ENCODE assay signal across 24 mouse cellular contexts in genomic region chr13:63339946-63340345, GRCm38 (mm10).
DNase-seq lines count a peak whose midpoint lies in the region; ATAC-seq and TF ChIP-seq lines count a peak whose summit lies in the region.
"Had no signal": no experiment of that assay in that cellular context is flagged by ENCODE, and none has a peak within 500 bp of the region (broad histone marks: within the 10 kb centered on the region; RNA-seq: fewer than 3 reads in every experiment).

No protein-coding gene starts in this region.

- DNase-seq in heart, embryonic 10.5 days (ENCODE audit: low spot score) = peak; percentile 10
- no peak for DNase-seq in heart, postnatal 14 days
- DNase-seq in CH12.LX (ENCODE audit: extremely low read depth) = peak; percentile 52
- DNase-seq in liver, embryonic 11.5 days (ENCODE audit: low spot score) = no peak
- DNase-seq: adrenal gland, adult 2 months; adrenal gland, postnatal 10 days; adrenal gland, postnatal 25 days; B cell, adult 2 months; cerebellum, adult 11 months; cerebellum, adult 18-20 months; cerebellum, adult 8-10 months; cerebellum, adult 9-11 months; cerebellum, postnatal 14 days; cerebellum, postnatal 36 days; embryo, embryonic 11 days; forebrain, postnatal 0 days had no signal

- intact Hi-C loops in heart, postnatal 14 days (cut with DNase I) = loop anchor here (10.0 kb wide), 1 partner anchor 575 kb away; the partner anchor contains the start of gene Platr25

- dilution Hi-C loops in CH12.LX (cut with MboI; ENCODE audit: extremely low pct_ligation_motif_present, extremely low pct_unique_long_range_greater_than_20kb, low sequenced_read_pairs) = no loop called here

- no peaks in the 10 kb centered on the region for H3K79me2 ChIP-seq in CH12.LX (replicated peaks; ENCODE audit: control insufficient read depth, extremely low read depth, insufficient read depth, poor library complexity, severe bottlenecking)

- no peak overlapping the region for H3K9ac ChIP-seq in CH12.LX (ENCODE audit: insufficient read depth, low read depth)
- no peak overlapping the region for H3K9ac ChIP-seq in forebrain, embryonic 12.5 days
- no peak overlapping the region for H3K9ac ChIP-seq in liver, embryonic 11.5 days (ENCODE audit: low read depth, low read length)
- H3K9ac ChIP-seq: embryonic facial prominence, embryonic 13.5 days; embryonic facial prominence, embryonic 15.5 days; forebrain, embryonic 13.5 days; forebrain, embryonic 15.5 days; forebrain, postnatal 0 days had no signal

- in situ Hi-C loops in CH12.LX (cut with MboI; ENCODE audit: low pct_ligation_motif_present, low pct_unique_long_range_greater_than_20kb, low sequenced_read_pairs) = loop anchor here (5.0 to 25.0 kb wide), 2 partner anchors 413 to 697 kb away; no protein-coding TSS in a partner anchor

- H3K9me3 ChIP-seq in heart, embryonic 10.5 days = no peaks in the 10 kb centered on the region
- H3K9me3 ChIP-seq in CH12.LX (replicated peaks; ENCODE audit: low read length) = no peaks in the 10 kb centered on the region
- H3K9me3 ChIP-seq in forebrain, embryonic 12.5 days = no peaks in the 10 kb centered on the region
- H3K9me3 ChIP-seq in liver, embryonic 11.5 days (ENCODE audit: control insufficient read depth, low read length) = no peaks in the 10 kb centered on the region
- H3K9me3 ChIP-seq: embryonic facial prominence, embryonic 13.5 days; embryonic facial prominence, embryonic 15.5 days; forebrain, embryonic 10.5 days; forebrain, embryonic 13.5 days; forebrain, embryonic 15.5 days had no signal

- no peak for TF ChIP-seq CTCF in CH12.LX (conservative IDR thresholded peaks at IDR 0.05 in 1 of 2, IDR thresholded peaks at IDR 0.05 in 1 of 2; ENCODE audit: low read depth in 2 of 2, low read length in 2 of 2)

- H3K36me3 ChIP-seq in heart, embryonic 10.5 days = no peaks in the 10 kb centered on the region; the same call in 1 of the 2 replicates
- H3K36me3 ChIP-seq in CH12.LX (replicated peaks in 1 of 2; ENCODE audit: control insufficient read depth in 1 of 2, insufficient read depth in 1 of 2, low read length in 1 of 2) = peaks cover 0 to 10% of the 10 kb centered on the region in 2 experiments
- H3K36me3 ChIP-seq in forebrain, embryonic 12.5 days (replicated peaks) = no peaks in the 10 kb centered on the region
- H3K36me3 ChIP-seq in liver, embryonic 11.5 days (ENCODE audit: control insufficient read depth, insufficient read depth, low read length) = no peaks in the 10 kb centered on the region
- H3K36me3 ChIP-seq: embryonic facial prominence, embryonic 15.5 days; forebrain, embryonic 15.5 days had no signal

- no peak for ATAC-seq in forebrain, embryonic 12.5 days (ENCODE audit: low FRiP score)
- no peak for ATAC-seq in liver, embryonic 11.5 days (replicated peaks; ENCODE audit: low FRiP score)
- ATAC-seq: CD4-positive, CD25-positive, alpha-beta regulatory T cell, adult 4 months; forebrain, embryonic 13.5 days; forebrain, embryonic 15.5 days; forebrain, postnatal 0 days had no signal

- no peaks in the 10 kb centered on the region for H3K27me3 ChIP-seq in heart, embryonic 10.5 days (ENCODE audit: insufficient read depth, poor library complexity, severe bottlenecking)
- no peaks in the 10 kb centered on the region for H3K27me3 ChIP-seq in CH12.LX (replicated peaks)
- no peaks in the 10 kb centered on the region for H3K27me3 ChIP-seq in forebrain, embryonic 12.5 days
- H3K27me3 ChIP-seq in liver, embryonic 11.5 days (replicated peaks; ENCODE audit: control insufficient read depth, insufficient read depth, low read length) = no peaks in the 10 kb centered on the region
- H3K27me3 ChIP-seq: embryonic facial prominence, embryonic 13.5 days; embryonic facial prominence, embryonic 15.5 days; forebrain, embryonic 13.5 days; forebrain, embryonic 15.5 days had no signal

- H3K4me3 ChIP-seq in heart, embryonic 10.5 days = no peak overlapping the region
- no peak overlapping the region for H3K4me3 ChIP-seq in CH12.LX (replicated peaks in 1 of 3; ENCODE audit: low read depth in 2 of 3, low read length in 2 of 3, poor library complexity in 1 of 3)
- H3K4me3 ChIP-seq in forebrain, embryonic 12.5 days (replicated peaks) = no peak overlapping the region
- H3K4me3 ChIP-seq in liver, embryonic 11.5 days (ENCODE audit: low read depth, low read length) = no peak overlapping the region
- H3K4me3 ChIP-seq: embryonic facial prominence, embryonic 13.5 days; embryonic facial prominence, embryonic 15.5 days; erythroblast, embryonic 14.5 days; forebrain, embryonic 10.5 days; forebrain, embryonic 13.5 days; forebrain, embryonic 15.5 days had no signal

- no peak for TF ChIP-seq RAD21 in CH12.LX (IDR thresholded peaks at IDR 0.05; ENCODE audit: low read depth, low read length)

- H3K4me2 ChIP-seq in CH12.LX (ENCODE audit: insufficient read depth, low read depth, poor library complexity, severe bottlenecking) = peak overlapping the region; percentile 17; the same call in 1 of the 2 replicates
- no peak overlapping the region for H3K4me2 ChIP-seq in forebrain, embryonic 12.5 days
- H3K4me2 ChIP-seq in liver, embryonic 11.5 days = no peak overlapping the region
- H3K4me2 ChIP-seq: embryonic facial prominence, embryonic 13.5 days; embryonic facial prominence, embryonic 15.5 days; forebrain, embryonic 13.5 days; forebrain, embryonic 15.5 days had no signal

- 0 out of 2 replicates have a peak, but pooled peaks cover 3% of the 10 kb centered on the region for H3K4me1 ChIP-seq in heart, embryonic 10.5 days
- H3K4me1 ChIP-seq in CH12.LX (ENCODE audit: control insufficient read depth in 1 of 2, insufficient read depth in 2 of 2) = peaks cover 9 to 40% of the 10 kb centered on the region in 2 experiments
- H3K4me1 ChIP-seq in forebrain, embryonic 12.5 days = peaks cover 18% of the 10 kb centered on the region
- no peaks in the 10 kb centered on the region for H3K4me1 ChIP-seq in liver, embryonic 11.5 days (replicated peaks; ENCODE audit: control insufficient read depth, insufficient read depth, low read length)

- no peak; the same call in 1 of the 2 replicates for TF ChIP-seq EP300 in CH12.LX (IDR thresholded peaks at IDR 0.05; ENCODE audit: low read length)

- no peak overlapping the region for H3K27ac ChIP-seq in heart, embryonic 10.5 days
- no peak overlapping the region for H3K27ac ChIP-seq in CH12.LX (ENCODE audit: insufficient read depth, low read depth)
- H3K27ac ChIP-seq in forebrain, embryonic 12.5 days = no peak overlapping the region
- H3K27ac ChIP-seq in liver, embryonic 11.5 days (ENCODE audit: low read depth, low read length) = no peak overlapping the region
- H3K27ac ChIP-seq: embryonic facial prominence, embryonic 13.5 days; embryonic facial prominence, embryonic 15.5 days; forebrain, embryonic 10.5 days; forebrain, embryonic 13.5 days; forebrain, embryonic 15.5 days had no signal

- 86% methylated on average over 4 of the region's 4 CpGs for WGBS in heart, embryonic 10.5 days
- 89% methylated on average over 4 of the region's 4 CpGs for WGBS in forebrain, embryonic 12.5 days
- 89% methylated on average over 4 of the region's 4 CpGs for WGBS in liver, embryonic 11.5 days

- no peak for TF ChIP-seq POLR2A in CH12.LX (IDR thresholded peaks at IDR 0.05; ENCODE audit: low read depth, low read length)

TF ChIP-seq in CH12.LX, 34 proteins besides CTCF, POLR2A, EP300 and RAD21:
- peak; percentile 50 for TF ChIP-seq JUND (conservative IDR thresholded peaks at IDR 0.05; ENCODE audit: low read depth, low read length)
- no peak for TF ChIP-seq MXI1 (IDR thresholded peaks at IDR 0.05; ENCODE audit: low read depth, low read length)

Comparison
In these comparisons a context has a peak if more than half of its experiments do, and no peak if none do; other contexts are left out.
1. DNase-seq: peak in heart, embryonic 10.5 days (single experiment) and CH12.LX (single experiment); none in heart, postnatal 14 days (0 of 2) and liver, embryonic 11.5 days (single experiment).